Mouse (Mus musculus) erythroid progenitor cell, adult 5-6 weeks (primary cell): ENCODE results near the gene Rangrf. TPM values are rescaled to one million over a fixed set of nuclear protein-coding genes. Genes with fewer than 3 reads are reported as not detected.
"Not testable (repeated sequence)": the region's sequence is repeated elsewhere in the genome, so short reads cannot be mapped to it uniquely, and the experiment has no call there.

Experiments used
- ATAC-seq: replicated peaks from 2 replicates; pipeline ENCODE4 v1.8.0; 2016; ENCODE audit warnings: moderate number of reproducible peaks, mild to moderate bottlenecking, moderate TSS enrichment, inconsistent platforms; ENCODE audit not compliant: poor library complexity, low FRiP score, severe bottlenecking
- total RNA-seq, 2 experiments: library from RNA; stranded (forward) in 1 of 2; stranded (reverse) in 1 of 2; fragments of 150-400 nt in 1 of 2; fragments of 186-747, 209-891 nt in 1 of 2; gene quantifications; 2 replicates each; pipeline versions ENCODE4 v1.2.3 to v1.2.4; 2015 to 2017; ENCODE audit warnings: low replicate concordance in 2 of 2

Gene Rangrf
- total RNA-seq, 2 experiments from 2014 or later: 2.7 to 13.4 TPM

- ATAC-seq: peak; percentile 82
Observed at GRCm38 (mm10) chr11:68982639-68983369, 7.8 kb upstream of the Rangrf start.

GRCm38 (mm10) chr11:68980919-68981318 lies 5.9 kb upstream of the Rangrf start:
- ATAC-seq: no peak

GRCm38 (mm10) chr11:68979320-68979733 lies 4.3 kb upstream of the Rangrf start:
- ATAC-seq: no peak

- no peak for ATAC-seq
Observed at GRCm38 (mm10) chr11:68975601-68976000, 616 bp upstream of the Rangrf start.

- no peak for ATAC-seq
Observed at GRCm38 (mm10) chr11:68974059-68974450, 930 bp downstream of the Rangrf start.

- ATAC-seq: peak; percentile 92
Observed at GRCm38 (mm10) chr11:68973250-68974058, 1.5 kb downstream of the Rangrf start.

- no peak for ATAC-seq
Observed at GRCm38 (mm10) chr11:68970232-68970631, 4.8 kb downstream of the Rangrf start.

- no peak for ATAC-seq
Observed at GRCm38 (mm10) chr11:68968752-68969151, 6.2 kb downstream of the Rangrf start.

GRCm38 (mm10) chr11:68967337-68968282 lies 7.4 kb downstream of the Rangrf start, which contains the start of gene Slc25a35:
Gene Slc25a35, plus strand, starts transcription at chr11:68968131.
- peak; percentile 98 for ATAC-seq

GRCm38 (mm10) chr11:68966554-68966953 lies 8.4 kb downstream of the Rangrf start:
- no peak for ATAC-seq

- ATAC-seq: no peak
Observed at GRCm38 (mm10) chr11:68965845-68966244, 9.1 kb downstream of the Rangrf start.

GRCm38 (mm10) chr11:68965050-68965449 lies 9.9 kb downstream of the Rangrf start:
- ATAC-seq: no peak

GRCm38 (mm10) chr11:68963405-68963804 lies 11.6 kb downstream of the Rangrf start:
- ATAC-seq: no peak

GRCm38 (mm10) chr11:68962159-68962558 lies 12.8 kb downstream of the Rangrf start:
- not testable (repeated sequence) for ATAC-seq

GRCm38 (mm10) chr11:68961596-68961995 lies 13.4 kb downstream of the Rangrf start:
- no peak for ATAC-seq

GRCm38 (mm10) chr11:68957971-68958370 lies 17.0 kb downstream of the Rangrf start:
- ATAC-seq: no peak

- ATAC-seq: no peak
Observed at GRCm38 (mm10) chr11:68957308-68957707, 17.7 kb downstream of the Rangrf start, which contains the start of gene Arhgef15. Gene Arhgef15, minus strand, starts transcription at chr11:68957480.

- ATAC-seq: no peak
Observed at GRCm38 (mm10) chr11:68956697-68957096, 18.3 kb downstream of the Rangrf start.

- ATAC-seq: no peak
Observed at GRCm38 (mm10) chr11:68956107-68956506, 18.9 kb downstream of the Rangrf start.

- no peak for ATAC-seq
Observed at GRCm38 (mm10) chr11:68955473-68955872, 19.5 kb downstream of the Rangrf start.
